Mouse (Mus musculus) layer of hippocampus, adult 18-20 months (tissue): ENCODE results near the gene Zfp617. TPM values are rescaled to one million over a fixed set of nuclear protein-coding genes. Genes with fewer than 3 reads are reported as not detected.
A peak's percentile ranks its signal among the peaks of the same experiment; 100 is the strongest.
"Not testable (repeated sequence)": the region's sequence is repeated elsewhere in the genome, so short reads cannot be mapped to it uniquely, and the experiment has no call there.

Source experiments
- DNase-seq, 2 experiments: peaks; one replicate each; pipeline ENCODE4 v3.0.0; 2022; ENCODE audit warnings: low spot score in 2 of 2
- total RNA-seq, 2 experiments: library from RNA; stranded (reverse); gene quantifications; 2 replicates each; pipeline ENCODE4 v1.2.3; 2021

Zfp617 gene
- total RNA-seq, 2 experiments from 2014 or later = 24.5 to 26.0 TPM

GRCm38 (mm10) chr8:71951436-71952161 is 43.2 kb downstream of the Zfp617 start:
- DNase-seq = peak in 1 of 2 experiments; percentile 6

GRCm38 (mm10) chr8:71952489-71952888 is 44.1 kb downstream of the Zfp617 start:
- DNase-seq = no peak

GRCm38 (mm10) chr8:71952961-71953700 is 44.7 kb downstream of the Zfp617 start:
- not testable (repeated sequence) for DNase-seq

GRCm38 (mm10) chr8:71954666-71955065 is 46.2 kb downstream of the Zfp617 start:
- DNase-seq = no peak

- DNase-seq = no peak
Observed at GRCm38 (mm10) chr8:71960483-71960882, 52.0 kb downstream of the Zfp617 start.

GRCm38 (mm10) chr8:71961796-71962195 is 53.4 kb downstream of the Zfp617 start:
- no peak for DNase-seq

GRCm38 (mm10) chr8:71964051-71964450 is 55.6 kb downstream of the Zfp617 start:
- DNase-seq = no peak

GRCm38 (mm10) chr8:71965166-71965565 is 56.7 kb downstream of the Zfp617 start:
- DNase-seq = no peak

GRCm38 (mm10) chr8:71966411-71966810 is 58.0 kb downstream of the Zfp617 start:
- no peak for DNase-seq

GRCm38 (mm10) chr8:71967261-71967660 is 58.8 kb downstream of the Zfp617 start:
- no peak for DNase-seq

GRCm38 (mm10) chr8:71968100-71968499 is 59.7 kb downstream of the Zfp617 start:
- DNase-seq = no peak

GRCm38 (mm10) chr8:71968636-71969035 is 60.2 kb downstream of the Zfp617 start:
- DNase-seq = no peak

GRCm38 (mm10) chr8:71971945-71972344 is 63.5 kb downstream of the Zfp617 start:
- no peak for DNase-seq

GRCm38 (mm10) chr8:71974211-71974610 is 65.8 kb downstream of the Zfp617 start:
- no peak for DNase-seq

- DNase-seq = no peak
Observed at GRCm38 (mm10) chr8:71981032-71981431, 72.6 kb downstream of the Zfp617 start.

- DNase-seq = no peak
Observed at GRCm38 (mm10) chr8:71981456-71981855, 73.0 kb downstream of the Zfp617 start.

Other genes with a start within 250 kb of the Zfp617 start
- gene Unc13a, start 236.9 kb upstream of the Zfp617 start, total RNA-seq = 100 to 1,000 TPM; 226 to 246 TPM
- 1 to 10 TPM; 3.7 to 4.4 TPM for gene Jak3, start 232.3 kb upstream of the Zfp617 start, total RNA-seq
- gene Insl3, start 219.4 kb upstream of the Zfp617 start, total RNA-seq = 1 to 10 TPM; 1.7 to 1.8 TPM
- under 1 TPM; 0.33 to 0.59 TPM for gene B3gnt3, start 206.8 kb upstream of the Zfp617 start, total RNA-seq
- 10 to 100 TPM; 94.9 to 99.9 TPM for gene Fcho1, start 182.9 kb upstream of the Zfp617 start, total RNA-seq
- gene Zfp709, start 26.6 kb upstream of the Zfp617 start, total RNA-seq = 10 to 100 TPM; 11.5 to 11.6 TPM
- gene Zfp882, start within 50 bp of the Zfp617 start, total RNA-seq = 10 to 100 TPM; 15.2 to 16.2 TPM
- 10 to 100 TPM; 16.7 to 20.0 TPM for gene Zfp961, start 42.4 kb downstream of the Zfp617 start, total RNA-seq
- gene Cyp4f18, start 101.0 kb downstream of the Zfp617 start, total RNA-seq = not detected
- not detected for gene Olfr372, start 132.6 kb downstream of the Zfp617 start, total RNA-seq
- not detected for gene Olfr373, start 174.5 kb downstream of the Zfp617 start, total RNA-seq
- gene Olfr374, start 198.4 kb downstream of the Zfp617 start, total RNA-seq = not detected
- gene Tpm4, start 226.3 kb downstream of the Zfp617 start, total RNA-seq = 10 to 100 TPM; 24.9 to 26.6 TPM